Mouse (Mus musculus): ENCODE measurements around the gene Zbtb41. TPM values are rescaled to one million over a fixed set of nuclear protein-coding genes. Genes with fewer than 3 reads are reported as not detected.
"Not testable (repeated sequence)": the region's sequence is repeated elsewhere in the genome, so short reads cannot be mapped to it uniquely, and the experiment has no call there.

Gene Zbtb41
- polyA plus RNA-seq, 1 experiment from 2014 or later, result 10.9 TPM

DNA sequence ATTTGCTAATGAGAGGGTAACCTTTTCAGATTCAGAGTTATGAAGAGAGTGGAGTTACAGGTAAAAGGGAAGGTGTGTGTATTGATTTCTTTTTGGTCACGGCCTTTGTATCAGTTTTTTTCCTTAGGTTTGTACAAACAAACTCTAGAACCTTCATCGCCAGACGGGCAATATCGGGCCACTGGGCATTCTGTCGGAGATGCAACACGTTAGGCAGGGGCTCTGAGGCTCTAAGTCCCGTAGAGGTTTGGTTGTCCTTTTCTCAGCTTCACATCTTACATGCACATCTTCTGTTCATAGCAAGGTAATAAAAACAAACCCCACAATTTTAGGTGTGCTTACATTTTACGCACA is 590 bp upstream of the Zbtb41 start:
- no peaks in the 10 kb centered on the region for H3K9me3 ChIP-seq (replicated peaks)
- H3K27me3 ChIP-seq (replicated peaks), result no peaks in the 10 kb centered on the region
- ATAC-seq (ENCODE audit: low FRiP score), result no peak
- H3K27ac ChIP-seq (replicated peaks), result peak overlapping the region; percentile 90
- H3K36me3 ChIP-seq, result no peaks in the 10 kb centered on the region
- H3K4me1 ChIP-seq, result peaks cover 35% of the 10 kb centered on the region
- WGBS, result 5% methylated on average over 8 of the region's 8 CpGs
- H3K4me3 ChIP-seq (replicated peaks), result peak overlapping the region; percentile 77
- peak overlapping the region; percentile 68 for H3K4me2 ChIP-seq
- peak overlapping the region; percentile 90 for H3K9ac ChIP-seq (replicated peaks)

DNA sequence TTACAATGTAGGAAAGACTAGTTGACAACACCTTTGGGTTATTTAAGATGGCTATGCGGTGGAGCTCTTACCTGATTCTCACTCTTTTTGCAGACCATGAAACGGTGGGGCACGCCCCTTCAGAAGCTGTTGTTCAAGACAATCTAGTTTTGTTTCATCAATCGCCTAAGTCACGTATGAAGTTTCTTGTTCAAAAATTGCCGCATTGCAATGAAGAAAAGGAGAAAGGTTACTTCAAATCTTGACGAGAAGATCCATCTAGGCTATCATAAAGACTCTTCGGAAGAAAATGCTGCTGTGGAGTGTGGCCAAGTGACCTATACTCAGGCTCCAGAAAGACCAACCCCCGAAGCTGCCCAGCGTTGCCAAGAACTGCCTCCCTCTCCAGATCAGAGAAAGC is 853 bp downstream of the Zbtb41 start:
- ATAC-seq (ENCODE audit: low FRiP score), result 0 out of 2 replicates have a peak, but pooled peaks have one; percentile 1
- H3K27me3 ChIP-seq (replicated peaks), result no peaks in the 10 kb centered on the region
- H3K36me3 ChIP-seq, result no peaks in the 10 kb centered on the region
- 23% methylated on average over 10 of the region's 10 CpGs for WGBS
- peaks cover 42% of the 10 kb centered on the region for H3K4me1 ChIP-seq
- H3K27ac ChIP-seq (replicated peaks), result peak overlapping the region; percentile 90
- no peaks in the 10 kb centered on the region for H3K9me3 ChIP-seq (replicated peaks)
- peak overlapping the region; percentile 90 for H3K9ac ChIP-seq (replicated peaks)
- peak overlapping the region; percentile 77 for H3K4me3 ChIP-seq (replicated peaks)
- H3K4me2 ChIP-seq, result peak overlapping the region; percentile 68

DNA sequence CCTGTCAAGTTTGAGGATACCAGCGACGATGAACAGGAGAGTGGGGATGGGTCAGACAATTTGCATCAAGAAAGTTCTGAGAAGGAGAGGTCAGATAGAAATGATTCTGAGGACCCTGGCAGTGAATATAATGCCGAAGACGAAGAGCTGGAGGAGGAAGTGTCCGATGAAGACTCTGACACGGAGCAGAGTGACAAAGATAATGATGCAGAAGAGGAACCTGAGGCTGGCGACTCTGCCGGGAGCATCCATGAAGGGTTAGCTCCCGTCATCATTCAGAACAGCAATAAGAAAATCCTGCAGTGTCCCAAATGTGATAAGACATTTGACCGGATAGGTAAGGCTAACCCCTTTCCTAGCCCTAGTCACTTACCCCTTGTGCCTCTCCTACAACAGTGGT is 1.8 kb downstream of the Zbtb41 start:
- Histone ChIP-seq H3K27me3 (replicated peaks) (no peaks in the 10 kb centered on the region), H3K4me2 (peak overlapping the region; percentile 68), H3K27ac (replicated peaks) (no peak overlapping the region), H3K4me1 (peaks cover 44% of the 10 kb centered on the region), H3K9me3 (replicated peaks) (no peaks in the 10 kb centered on the region), H3K4me3 (replicated peaks) (peak overlapping the region; percentile 77), H3K9ac (replicated peaks) (peak overlapping the region; percentile 90; the same call in 1 of the 2 replicates), H3K36me3 (peaks cover under 1% of the 10 kb centered on the region; the same call in 1 of the 2 replicates)
- 58% methylated on average over 10 of the region's 10 CpGs for WGBS
- ATAC-seq (ENCODE audit: low FRiP score), result no peak

DNA sequence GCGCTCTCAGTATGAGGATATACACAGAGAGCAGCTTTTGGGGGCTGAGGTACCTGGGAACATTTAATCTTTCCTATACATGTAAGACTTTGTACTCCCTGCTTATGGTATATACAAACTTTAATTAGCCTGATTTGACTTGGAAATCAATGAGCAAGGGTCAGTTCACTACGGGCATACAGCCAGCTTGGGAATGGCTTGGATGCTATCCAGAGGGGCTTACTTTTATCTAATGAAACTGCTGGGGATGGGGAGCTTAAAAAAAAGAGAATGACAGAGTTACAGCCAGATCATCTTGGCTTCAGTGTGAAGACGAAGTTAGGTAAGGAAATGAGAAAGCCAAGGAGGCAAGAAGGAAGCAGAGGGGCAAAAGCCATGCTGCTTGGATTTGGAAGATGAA is 2.9 kb downstream of the Zbtb41 start:
- H3K27me3 ChIP-seq (replicated peaks), result no peaks in the 10 kb centered on the region
- peaks cover 44% of the 10 kb centered on the region for H3K4me1 ChIP-seq
- peak overlapping the region; percentile 28; the same call in 1 of the 2 replicates for H3K9ac ChIP-seq (replicated peaks)
- no peak overlapping the region for H3K27ac ChIP-seq (replicated peaks)
- WGBS, result 31% methylated on average over 3 of the region's 3 CpGs
- H3K36me3 ChIP-seq, result peaks cover 6% of the 10 kb centered on the region; the same call in 1 of the 2 replicates
- peak overlapping the region; percentile 60 for H3K4me2 ChIP-seq
- no peak for ATAC-seq (ENCODE audit: low FRiP score)
- H3K9me3 ChIP-seq (replicated peaks), result no peaks in the 10 kb centered on the region
- peak overlapping the region; percentile 31 for H3K4me3 ChIP-seq (replicated peaks)

DNA sequence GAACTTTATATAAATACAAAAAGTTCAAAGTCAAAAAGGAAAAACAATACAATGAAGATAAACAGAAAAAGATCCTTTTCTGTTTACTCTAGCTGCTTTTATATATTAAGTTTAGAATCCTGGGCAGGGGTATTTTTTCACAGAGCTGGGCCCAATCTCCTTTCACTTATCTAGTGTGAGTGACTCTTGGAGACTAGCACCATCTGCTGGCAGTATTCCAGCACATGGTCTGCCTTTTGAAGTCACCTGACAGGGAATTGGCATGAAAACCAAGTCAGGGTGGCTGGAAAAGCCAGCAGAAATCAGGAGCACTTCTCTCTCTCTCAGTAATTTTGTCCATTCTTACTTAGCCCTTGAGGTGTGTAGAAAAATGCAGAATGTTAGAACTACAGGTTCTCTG is 16.3 kb downstream of the Zbtb41 start:
- H3K36me3 ChIP-seq, result peaks cover 36% of the 10 kb centered on the region
- 0 out of 2 replicates have a peak, but pooled peaks have one; percentile 41 for ATAC-seq (ENCODE audit: low FRiP score)
- H3K9me3 ChIP-seq (replicated peaks), result no peaks in the 10 kb centered on the region

DNA sequence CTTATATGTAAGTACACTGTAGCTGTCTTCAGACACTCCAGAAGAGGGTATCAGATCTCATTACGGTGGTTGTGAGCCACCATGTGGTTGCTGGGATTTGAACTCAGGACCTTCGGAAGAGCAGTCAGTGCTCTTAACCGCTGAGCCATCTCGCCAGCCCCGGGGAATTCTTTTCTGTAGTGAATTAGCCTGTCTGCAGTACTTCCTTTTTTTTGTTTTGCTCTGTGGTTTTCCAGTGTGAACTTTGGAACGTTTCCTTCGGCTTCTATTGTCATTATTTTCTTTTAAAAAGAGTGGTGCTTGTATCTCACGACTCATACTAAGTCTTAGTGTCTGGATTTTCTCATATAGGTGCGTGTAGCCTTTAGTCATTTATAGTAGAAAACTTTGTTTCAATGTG is 21.0 kb downstream of the Zbtb41 start:
- peaks cover 30% of the 10 kb centered on the region for H3K36me3 ChIP-seq
- not testable (repeated sequence) for ATAC-seq (ENCODE audit: low FRiP score); H3K9me3 ChIP-seq (replicated peaks); H3K27me3 ChIP-seq (replicated peaks); H3K27ac ChIP-seq (replicated peaks); H3K4me3 ChIP-seq (replicated peaks); H3K4me2 ChIP-seq; H3K4me1 ChIP-seq; H3K9ac ChIP-seq (replicated peaks)
- WGBS, result 92% methylated on average over 9 of the region's 9 CpGs

More for the DNA sequence above, 16.3 kb downstream of the Zbtb41 start:
- Histone ChIP-seq H3K4me3 (replicated peaks) (no peak overlapping the region), H3K27ac (replicated peaks) (no peak overlapping the region), H3K9ac (replicated peaks) (no peak overlapping the region), H3K4me1 (no peaks in the 10 kb centered on the region), H3K4me2 (no peak overlapping the region), H3K27me3 (replicated peaks) (no peaks in the 10 kb centered on the region)

DNA sequence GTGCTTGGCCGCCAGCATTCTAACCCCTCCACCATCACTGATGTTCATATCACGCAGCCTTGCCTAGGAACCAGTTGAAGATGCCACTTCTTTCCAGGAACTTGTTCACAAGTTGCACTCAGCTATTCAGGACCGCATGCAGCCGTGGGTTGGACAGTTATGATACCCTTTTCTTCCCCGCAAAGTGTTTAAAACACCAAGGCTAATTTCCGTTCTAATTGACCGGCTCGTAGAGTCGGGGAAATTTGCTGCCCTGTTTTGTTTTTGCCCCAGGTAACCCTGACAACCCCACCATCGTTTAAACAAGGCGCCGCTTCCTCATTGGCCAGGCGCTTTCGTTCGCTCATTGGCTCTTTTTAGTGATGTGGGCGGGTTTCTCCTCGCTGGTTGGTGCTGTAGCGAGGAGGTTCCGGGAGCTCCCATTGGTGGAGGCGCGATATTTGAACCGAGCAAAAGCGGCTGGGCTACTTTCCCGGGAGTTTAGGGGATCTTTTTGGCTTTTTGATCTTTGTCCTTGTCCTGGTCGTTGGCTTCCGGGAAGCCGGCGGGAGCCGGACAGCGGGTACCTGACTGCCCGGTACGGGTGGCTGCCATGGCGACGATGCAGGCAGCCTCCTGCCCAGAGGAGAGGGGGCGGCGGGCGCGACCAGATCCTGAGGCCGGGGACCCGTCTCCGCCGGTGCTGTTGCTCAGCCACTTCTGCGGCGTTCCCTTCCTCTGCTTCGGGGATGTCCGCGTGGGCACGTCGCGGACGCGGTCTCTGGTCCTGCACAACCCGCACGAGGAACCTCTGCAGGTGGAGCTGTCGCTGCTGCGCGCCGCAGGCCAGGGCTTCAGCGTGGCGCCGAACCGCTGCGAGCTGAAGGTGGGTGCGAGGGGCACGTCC is 32.5 kb downstream of the Zbtb41 start, which contains the start of gene Aspm:
Gene Aspm (plus strand): TSS at position 433 of the 886 bp plus-strand sequence.
- no peaks in the 10 kb centered on the region for H3K9me3 ChIP-seq (replicated peaks)

DNA sequence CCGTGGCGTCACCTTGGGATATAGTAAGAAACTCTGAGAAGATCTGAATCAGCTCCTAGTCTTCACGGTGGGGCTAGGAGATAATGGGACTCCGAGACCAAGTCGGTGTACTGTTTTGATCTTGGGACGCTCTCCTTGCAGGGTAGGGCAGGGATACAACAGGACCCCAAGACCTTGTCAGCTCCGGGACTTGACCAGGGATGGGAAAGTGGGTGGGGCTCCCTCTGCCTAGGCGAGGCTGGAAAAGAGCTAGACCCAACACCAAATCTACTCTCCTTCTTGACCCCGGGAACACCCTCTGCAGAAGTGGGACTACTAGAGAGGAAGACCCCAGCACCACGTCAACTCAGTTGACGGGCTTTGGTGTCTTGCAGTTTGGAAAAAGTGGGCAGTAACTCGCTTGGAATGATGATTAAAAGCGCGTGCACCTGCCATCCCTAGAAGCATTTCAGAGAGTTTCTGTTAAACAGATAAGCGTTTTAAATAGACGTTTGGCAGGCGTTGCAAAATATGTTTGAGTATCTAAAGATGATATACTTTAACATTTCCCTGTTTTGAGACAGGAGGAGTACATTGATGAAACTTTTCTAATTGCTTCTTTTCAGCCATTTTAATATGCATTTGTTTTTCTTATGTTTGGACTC is 33.3 kb downstream of the Zbtb41 start:
- Histone ChIP-seq H3K9me3 (replicated peaks) (no peaks in the 10 kb centered on the region), H3K4me3 (replicated peaks) (peak overlapping the region; percentile 63), H3K4me1 (peaks cover 13% of the 10 kb centered on the region), H3K4me2 (peak overlapping the region; percentile 100), H3K9ac (replicated peaks) (peak overlapping the region; percentile 32; the same call in 1 of the 2 replicates), H3K27ac (replicated peaks) (no peak overlapping the region), H3K27me3 (replicated peaks) (no peaks in the 10 kb centered on the region), H3K36me3 (no peaks in the 10 kb centered on the region; the same call in 1 of the 2 replicates)
- ATAC-seq (ENCODE audit: low FRiP score), result peak; percentile 16
- 4% methylated on average over 17 of the region's 17 CpGs for WGBS

More for the DNA sequence above, 32.5 kb downstream of the Zbtb41 start, which contains the start of gene Aspm:
- ATAC-seq (ENCODE audit: low FRiP score), result peak; percentile 99
- WGBS, result 0% methylated on average over 64 of the region's 65 CpGs
- H3K36me3 ChIP-seq, result no peaks in the 10 kb centered on the region; the same call in 1 of the 2 replicates
- H3K4me2 ChIP-seq, result peak within 1 kb of the TSS; percentile 100
- peaks cover 13% of the 10 kb centered on the region for H3K4me1 ChIP-seq
- no peak within 1 kb of the TSS; the same call in 1 of the 2 replicates for H3K27ac ChIP-seq (replicated peaks)
- peak within 1 kb of the TSS; percentile 63 for H3K4me3 ChIP-seq (replicated peaks)
- H3K9ac ChIP-seq (replicated peaks), result peak within 1 kb of the TSS; percentile 32; the same call in 1 of the 2 replicates
- H3K27me3 ChIP-seq (replicated peaks), result no peaks in the 10 kb centered on the region

DNA sequence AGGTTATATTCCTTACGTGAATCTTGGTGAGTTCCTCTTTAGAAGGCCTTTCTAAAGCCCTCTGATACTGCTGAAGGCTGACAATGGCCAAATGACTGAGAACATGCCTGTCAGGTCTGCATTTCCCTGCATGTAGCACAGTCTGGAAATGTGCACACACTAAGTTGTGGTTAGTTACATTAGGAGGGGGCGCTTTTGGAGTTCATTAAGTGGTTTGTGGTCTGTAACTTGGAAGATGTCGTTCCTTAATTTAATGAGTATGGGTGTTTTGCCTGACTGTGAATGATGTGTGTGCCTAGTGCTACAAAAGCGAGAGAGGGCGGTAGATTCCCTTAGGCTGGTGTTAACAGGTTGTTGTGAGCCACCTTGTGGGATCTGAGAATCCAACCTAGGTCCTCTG is 38.7 kb downstream of the Zbtb41 start:
- Histone ChIP-seq H3K27me3 (replicated peaks) (no peaks in the 10 kb centered on the region), H3K9me3 (replicated peaks) (no peaks in the 10 kb centered on the region), H3K4me2 (no peak overlapping the region), H3K4me3 (replicated peaks) (no peak overlapping the region), H3K9ac (replicated peaks) (no peak overlapping the region), H3K36me3 (no peaks in the 10 kb centered on the region), H3K4me1 (no peaks in the 10 kb centered on the region), H3K27ac (replicated peaks) (no peak overlapping the region)
- ATAC-seq (ENCODE audit: low FRiP score), result no peak
- 77% methylated on average over 5 of the region's 5 CpGs for WGBS

DNA sequence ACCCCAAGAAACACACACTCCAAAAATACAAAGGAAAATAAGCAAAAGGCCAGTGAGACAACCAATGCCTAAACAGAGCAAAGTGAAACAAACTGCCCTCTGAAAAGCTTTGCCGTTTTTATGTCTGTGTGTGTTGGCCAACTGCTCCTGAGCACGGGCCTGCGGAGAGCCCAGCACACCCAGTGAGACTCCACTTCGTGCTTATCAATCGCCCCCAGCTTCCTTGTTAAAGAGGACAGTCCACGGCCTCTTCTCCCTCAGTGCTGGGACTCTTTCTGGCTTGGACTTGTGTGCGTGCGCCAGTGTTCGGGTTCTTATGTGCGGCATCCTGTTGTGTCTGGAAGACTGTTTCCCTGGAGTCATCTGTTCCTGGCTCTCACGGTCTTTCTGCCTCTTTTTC is 43.8 kb downstream of the Zbtb41 start:
- no peak overlapping the region for H3K27ac ChIP-seq (replicated peaks)
- no peak overlapping the region for H3K4me3 ChIP-seq (replicated peaks)
- 88% methylated on average over 11 of the region's 11 CpGs for WGBS
- H3K4me1 ChIP-seq, result no peaks in the 10 kb centered on the region
- no peak overlapping the region for H3K9ac ChIP-seq (replicated peaks)
- H3K36me3 ChIP-seq, result no peaks in the 10 kb centered on the region
- no peaks in the 10 kb centered on the region for H3K9me3 ChIP-seq (replicated peaks)
- no peak overlapping the region for H3K4me2 ChIP-seq
- ATAC-seq (ENCODE audit: low FRiP score), result no peak
- no peaks in the 10 kb centered on the region for H3K27me3 ChIP-seq (replicated peaks)

DNA sequence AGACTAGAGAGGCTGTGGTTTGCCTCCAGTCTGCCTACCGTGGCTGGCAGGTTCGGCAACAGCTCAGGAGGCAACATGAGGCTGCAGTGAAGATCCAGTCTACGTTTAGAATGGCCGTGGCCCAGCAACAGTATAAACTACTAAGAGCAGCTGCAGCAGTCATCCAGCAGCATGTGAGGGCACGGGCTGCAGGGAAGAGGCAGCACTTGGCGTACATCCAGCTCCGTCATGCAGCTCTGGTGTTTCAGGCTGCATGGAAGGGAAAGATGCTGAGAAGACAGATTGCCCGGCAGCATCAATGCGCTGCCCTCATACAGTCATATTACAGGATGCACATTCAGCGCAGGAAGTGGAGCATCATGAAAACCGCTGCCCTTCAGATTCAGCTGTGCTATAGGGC is 56.8 kb downstream of the Zbtb41 start:
- WGBS, result 82% methylated on average over 11 of the region's 11 CpGs
- peak; percentile 68; the same call in 1 of the 2 replicates for ATAC-seq (ENCODE audit: low FRiP score)

More for the DNA sequence above, 56.8 kb downstream of the Zbtb41 start:
- Histone ChIP-seq H3K4me2 (no peak overlapping the region), H3K9ac (replicated peaks) (no peak overlapping the region), H3K4me3 (replicated peaks) (no peak overlapping the region), H3K4me1 (no peaks in the 10 kb centered on the region), H3K27ac (replicated peaks) (no peak overlapping the region), H3K36me3 (no peaks in the 10 kb centered on the region), H3K9me3 (replicated peaks) (no peaks in the 10 kb centered on the region), H3K27me3 (replicated peaks) (no peaks in the 10 kb centered on the region)

Measured in neural tube, embryonic 15.5 days (tissue).